Mouse (Mus musculus): Measurements from ENCODE around the gene Zmynd8. TPM values are rescaled to one million over a fixed set of nuclear protein-coding genes. Genes with fewer than 3 reads are reported as not detected.

Zmynd8 gene
- total and polyA plus RNA-seq, 2 experiments from 2014 or later: 56.8 to 73.4 TPM

DNA sequence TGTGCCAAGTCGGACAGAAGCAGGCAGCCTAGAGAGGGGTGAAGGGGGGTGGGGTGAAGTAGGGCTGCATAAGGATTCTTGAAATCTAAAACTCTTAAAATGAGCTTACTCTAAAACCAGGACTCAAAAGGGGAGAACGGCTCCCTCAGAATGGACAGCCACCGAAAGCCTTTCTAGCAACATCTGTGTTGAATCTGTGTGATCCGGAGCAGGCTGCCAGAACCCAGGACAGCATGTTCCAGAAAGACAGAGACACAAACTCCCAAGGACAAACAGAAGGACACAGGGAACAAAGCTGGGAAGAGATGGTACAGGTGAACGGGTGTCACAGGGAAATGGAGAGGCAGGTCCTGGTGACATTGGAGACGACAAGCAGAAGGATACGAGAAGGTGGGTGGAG lies 25.6 kb downstream of the Zmynd8 start:
- no peak for TF ChIP-seq CTCF (IDR thresholded peaks at IDR 0.05)
- Histone ChIP-seq H3K4me3 (ENCODE audit: low read depth, low read length) (no peak overlapping the region), H3K27me3 (ENCODE audit: insufficient read depth, low read length) (no peaks in the 10 kb centered on the region), H3K4me2 (ENCODE audit: low read depth, low read length, poor library complexity, severe bottlenecking) (no peak overlapping the region), H3K36me3 (ENCODE audit: insufficient read depth, low read length) (peaks cover 10% of the 10 kb centered on the region), H3K4me1 (ENCODE audit: insufficient read depth, low read length) (peaks cover 48% of the 10 kb centered on the region), H3K9ac (replicated peaks; ENCODE audit: low read length, poor library complexity, severe bottlenecking) (no peak overlapping the region), H3K9me3 (ENCODE audit: low read length) (no peaks in the 10 kb centered on the region), H3K27ac (ENCODE audit: low read depth, low read length) (peak overlapping the region; percentile 32; the same call in 1 of the 2 replicates)
- 75% methylated on average over 7 of the region's 7 CpGs for WGBS
- DNase-seq (ENCODE audit: low spot score) (no peak), ATAC-seq (ENCODE audit: low FRiP score) (no peak)

- H3K4me3 ChIP-seq (ENCODE audit: low read depth, low read length): no peak overlapping the region
- WGBS: 42% methylated on average over 1 of the region's 1 CpGs
- no peak overlapping the region for H3K4me2 ChIP-seq (ENCODE audit: low read depth, low read length, poor library complexity, severe bottlenecking)
- peak overlapping the region; percentile 82; the same call in 1 of the 2 replicates for H3K27ac ChIP-seq (ENCODE audit: low read depth, low read length)
- H3K9ac ChIP-seq (replicated peaks; ENCODE audit: low read length, poor library complexity, severe bottlenecking): 0 out of 2 replicates have a peak overlapping the region, but pooled peaks have one; percentile 29
- H3K4me1 ChIP-seq (ENCODE audit: insufficient read depth, low read length): peaks cover 34% of the 10 kb centered on the region
- no peak for TF ChIP-seq CTCF (IDR thresholded peaks at IDR 0.05)
- peaks cover 10% of the 10 kb centered on the region for H3K36me3 ChIP-seq (ENCODE audit: insufficient read depth, low read length)
- ATAC-seq (ENCODE audit: low FRiP score) (no peak), DNase-seq (ENCODE audit: low spot score) (no peak)
- H3K9me3 ChIP-seq (ENCODE audit: low read length): no peaks in the 10 kb centered on the region
- H3K27me3 ChIP-seq (ENCODE audit: insufficient read depth, low read length): no peaks in the 10 kb centered on the region
These were observed 29.6 kb downstream of the Zmynd8 start for GRCm38 (mm10) chr2:165869257-165869656.

DNA sequence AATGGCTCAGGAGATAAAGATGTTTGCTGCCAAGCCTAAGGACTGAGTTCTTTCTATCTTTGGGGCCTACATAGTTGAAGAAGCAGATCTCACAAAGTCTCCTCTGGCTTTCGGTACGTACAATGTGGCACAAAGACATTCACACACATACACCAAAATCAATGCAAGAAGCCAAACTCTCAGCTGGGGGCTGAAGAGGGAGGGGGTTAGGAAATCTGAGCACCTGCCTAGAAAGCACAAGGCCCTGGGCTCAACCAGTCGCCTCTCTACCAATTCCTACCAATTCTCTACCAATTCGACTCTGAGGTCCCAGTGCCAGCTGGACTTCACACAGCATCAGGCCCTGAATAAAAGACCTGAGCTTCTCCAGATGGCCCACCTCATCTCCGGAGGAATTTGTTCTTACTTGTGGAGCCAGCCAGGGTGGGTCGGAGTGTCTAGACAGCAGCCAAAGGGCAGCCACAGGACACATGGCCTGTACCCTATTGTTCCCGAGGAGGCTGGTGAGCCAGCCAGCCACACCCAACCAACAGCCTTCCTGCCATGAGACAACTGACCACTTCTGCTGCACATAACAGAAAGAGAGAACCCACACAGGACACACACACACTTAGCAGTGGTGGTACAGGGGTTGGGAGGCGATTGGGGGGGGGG lies 30.2 kb downstream of the Zmynd8 start:
- no peak overlapping the region for H3K4me3 ChIP-seq (ENCODE audit: low read depth, low read length)
- DNase-seq (ENCODE audit: low spot score): no peak
- H3K36me3 ChIP-seq (ENCODE audit: insufficient read depth, low read length): peaks cover 5% of the 10 kb centered on the region
- no peaks in the 10 kb centered on the region for H3K9me3 ChIP-seq (ENCODE audit: low read length)
- no peak for ATAC-seq (ENCODE audit: low FRiP score)
- peak overlapping the region; percentile 82 for H3K27ac ChIP-seq (ENCODE audit: low read depth, low read length)
- 58% methylated on average over 8 of the region's 8 CpGs for WGBS
- H3K9ac ChIP-seq (replicated peaks; ENCODE audit: low read length, poor library complexity, severe bottlenecking): 0 out of 2 replicates have a peak overlapping the region, but pooled peaks have one; percentile 29
- H3K4me1 ChIP-seq (ENCODE audit: insufficient read depth, low read length): peaks cover 28% of the 10 kb centered on the region
- H3K4me2 ChIP-seq (ENCODE audit: low read depth, low read length, poor library complexity, severe bottlenecking): no peak overlapping the region
- TF ChIP-seq CTCF (IDR thresholded peaks at IDR 0.05): no peak
- H3K27me3 ChIP-seq (ENCODE audit: insufficient read depth, low read length): no peaks in the 10 kb centered on the region

DNA sequence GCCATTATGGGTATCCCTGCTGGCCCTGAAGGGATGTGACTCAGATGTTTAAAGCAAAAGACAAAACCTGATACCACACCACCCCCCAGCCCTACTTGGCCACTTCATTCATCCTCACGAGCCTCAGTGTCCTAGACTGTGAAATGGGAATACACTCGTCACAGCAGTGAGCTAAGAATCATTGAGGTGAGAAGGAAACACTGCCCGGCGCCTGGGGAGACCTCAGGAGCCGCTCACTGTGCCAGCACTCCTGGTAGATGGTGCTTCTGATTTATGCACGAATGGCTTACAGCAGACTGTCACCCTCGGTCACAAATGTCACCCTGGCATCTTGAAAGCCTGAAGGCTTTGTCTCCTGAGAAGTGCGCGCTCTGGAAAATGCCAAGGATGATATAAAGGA lies 31.3 kb downstream of the Zmynd8 start:
- ATAC-seq (ENCODE audit: low FRiP score) (no peak), DNase-seq (ENCODE audit: low spot score) (no peak)
- no peak for TF ChIP-seq CTCF (IDR thresholded peaks at IDR 0.05)
- Histone ChIP-seq H3K4me1 (ENCODE audit: insufficient read depth, low read length) (peaks cover 25% of the 10 kb centered on the region), H3K27ac (ENCODE audit: low read depth, low read length) (peak overlapping the region; percentile 82), H3K4me2 (ENCODE audit: low read depth, low read length, poor library complexity, severe bottlenecking) (no peak overlapping the region), H3K36me3 (ENCODE audit: insufficient read depth, low read length) (peaks cover 3% of the 10 kb centered on the region; the same call in 1 of the 2 replicates), H3K9me3 (ENCODE audit: low read length) (no peaks in the 10 kb centered on the region), H3K4me3 (ENCODE audit: low read depth, low read length) (no peak overlapping the region), H3K27me3 (ENCODE audit: insufficient read depth, low read length) (no peaks in the 10 kb centered on the region), H3K9ac (replicated peaks; ENCODE audit: low read length, poor library complexity, severe bottlenecking) (no peak overlapping the region; the same call in 1 of the 2 replicates)
- 50% methylated on average over 9 of the region's 9 CpGs for whole genome bisulfite sequencing

DNA sequence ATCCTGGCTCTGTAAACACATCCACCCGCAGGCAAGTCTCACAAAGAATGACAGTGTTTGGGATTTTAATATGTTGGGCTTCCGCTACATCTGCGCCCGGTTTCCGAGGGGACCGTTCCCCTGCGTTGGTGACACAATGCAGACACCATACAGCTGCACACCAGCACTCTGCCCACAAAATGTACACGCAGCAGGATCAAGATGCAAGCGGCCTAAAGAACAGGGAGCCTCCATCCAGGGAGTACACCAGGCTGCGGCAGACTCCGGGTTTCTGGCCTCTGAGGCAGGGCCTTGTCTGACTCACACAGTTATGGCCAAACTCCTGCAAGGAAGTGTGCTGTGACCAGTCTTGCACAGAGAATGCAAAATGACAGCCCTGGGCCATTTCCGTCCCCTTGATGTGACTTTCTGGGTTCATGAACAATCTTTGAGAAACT lies 31.8 kb downstream of the Zmynd8 start:
- 0 out of 2 replicates have a peak overlapping the region, but pooled peaks have one; percentile 6 for H3K4me2 ChIP-seq (ENCODE audit: low read depth, low read length, poor library complexity, severe bottlenecking)

DNA sequence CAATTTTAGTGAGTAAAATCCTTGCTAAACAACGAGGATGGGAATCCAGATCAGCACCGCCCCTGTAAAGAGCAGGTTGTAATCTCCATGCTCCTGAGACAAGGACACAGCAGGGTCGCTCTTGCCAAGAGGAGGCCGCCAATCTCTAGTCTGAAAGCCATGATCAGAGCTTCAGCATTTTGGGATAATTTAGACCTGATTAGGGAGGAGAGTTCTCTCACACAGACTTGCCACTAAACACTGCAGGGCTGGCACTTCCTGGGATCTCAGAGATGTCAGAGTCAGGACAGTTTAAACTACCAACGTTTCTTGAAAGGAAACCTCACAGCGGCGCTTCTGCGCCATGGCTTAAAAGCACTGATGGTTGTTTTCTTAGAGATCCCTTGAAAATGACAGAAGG lies 32.4 kb downstream of the Zmynd8 start:
- Histone ChIP-seq H3K4me2 (ENCODE audit: low read depth, low read length, poor library complexity, severe bottlenecking) (no peak overlapping the region), H3K36me3 (ENCODE audit: insufficient read depth, low read length) (peaks cover 3% of the 10 kb centered on the region; the same call in 1 of the 2 replicates), H3K27ac (ENCODE audit: low read depth, low read length) (peak overlapping the region; percentile 82), H3K9me3 (ENCODE audit: low read length) (no peaks in the 10 kb centered on the region), H3K4me1 (ENCODE audit: insufficient read depth, low read length) (peaks cover 25% of the 10 kb centered on the region), H3K9ac (replicated peaks; ENCODE audit: low read length, poor library complexity, severe bottlenecking) (peak overlapping the region; percentile 48; the same call in 1 of the 2 replicates), H3K27me3 (ENCODE audit: insufficient read depth, low read length) (no peaks in the 10 kb centered on the region), H3K4me3 (ENCODE audit: low read depth, low read length) (no peak overlapping the region)
- 13% methylated on average over 8 of the region's 8 CpGs for WGBS
- DNase-seq (ENCODE audit: low spot score) (peak; percentile 11), ATAC-seq (ENCODE audit: low FRiP score) (no peak)
- TF ChIP-seq CTCF (IDR thresholded peaks at IDR 0.05): no peak

More for the DNA sequence above, 31.8 kb downstream of the Zmynd8 start:
- WGBS: 13% methylated on average over 12 of the region's 12 CpGs
- H3K36me3 ChIP-seq (ENCODE audit: insufficient read depth, low read length): peaks cover 3% of the 10 kb centered on the region; the same call in 1 of the 2 replicates
- peak overlapping the region; percentile 48; the same call in 1 of the 2 replicates for H3K9ac ChIP-seq (replicated peaks; ENCODE audit: low read length, poor library complexity, severe bottlenecking)
- H3K9me3 ChIP-seq (ENCODE audit: low read length): no peaks in the 10 kb centered on the region
- ATAC-seq (ENCODE audit: low FRiP score) (no peak), DNase-seq (ENCODE audit: low spot score) (peak; percentile 56)
- no peak overlapping the region for H3K4me3 ChIP-seq (ENCODE audit: low read depth, low read length)
- H3K27ac ChIP-seq (ENCODE audit: low read depth, low read length): peak overlapping the region; percentile 82
- no peak for TF ChIP-seq CTCF (IDR thresholded peaks at IDR 0.05)
- no peaks in the 10 kb centered on the region for H3K27me3 ChIP-seq (ENCODE audit: insufficient read depth, low read length)
- peaks cover 25% of the 10 kb centered on the region for H3K4me1 ChIP-seq (ENCODE audit: insufficient read depth, low read length)
